Mouse (Mus musculus): Measurements from ENCODE around the gene Erlin1.

The Erlin1 gene

GRCm38 (mm10) chr19:43995427-43995826 is 74.2 kb downstream of the Erlin1 start:
- no peak for DNase-seq

- no peak for DNase-seq
These were observed 77.1 kb downstream of the Erlin1 start for GRCm38 (mm10) chr19:43992464-43992863.

DNA sequence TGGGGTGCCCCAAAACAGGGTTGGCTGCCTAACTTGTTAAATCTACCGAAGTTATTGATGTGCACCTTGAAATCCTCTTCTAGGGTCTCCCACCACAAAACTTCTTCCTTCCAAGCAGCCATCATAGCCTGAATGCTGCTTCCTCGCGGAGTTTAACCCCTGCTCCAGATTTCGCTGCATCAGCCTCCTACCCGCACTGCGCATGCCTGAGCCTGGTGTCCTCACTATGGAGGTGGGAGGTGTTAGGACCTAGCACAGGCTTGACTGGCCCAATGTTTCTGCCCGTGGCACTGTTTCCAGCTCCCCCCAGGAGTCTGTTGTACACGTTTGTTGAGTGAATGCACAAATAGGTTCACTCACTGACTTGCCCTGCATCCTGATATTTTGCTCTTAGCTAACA is 79.2 kb downstream of the Erlin1 start:
- DNase-seq = no peak

- DNase-seq = peak; percentile 57 to 77
These were observed 83.4 kb downstream of the Erlin1 start, which contains the start of gene Cpn1 for GRCm38 (mm10) chr19:43986069-43986794. Gene Cpn1 (minus strand): TSS chr19:43986556.

Measured in lung, adult 18-20 months (tissue).